Mouse (Mus musculus) layer of hippocampus, adult 2 months (tissue): Measurements from ENCODE around the gene Ube2e1. TPM values are rescaled to one million over a fixed set of nuclear protein-coding genes. Genes with fewer than 3 reads are reported as not detected.

Experiments
- DNase-seq, 2 experiments: peaks; one replicate each; pipeline ENCODE4 v3.0.0; 2022; ENCODE audit warnings: low spot score in 2 of 2
- H3K27ac ChIP-seq: fragments of 200-600 bp; 2 replicates; pipeline ENCODE4 v1.8.1; 2022
- H3K4me3 ChIP-seq: fragments of 200-600 bp; 2 replicates; pipeline ENCODE4 v1.8.1; 2022; ENCODE audit warnings: mild to moderate bottlenecking
- CTCF ChIP-seq: fragments of 200-600 bp; conservative IDR thresholded peaks from 2 replicates; pipeline ENCODE4 v1.8.1; 2022; ENCODE audit warnings: antibody characterized with exemption, mild to moderate bottlenecking, moderate library complexity
- total RNA-seq, 2 experiments: library from RNA; stranded (reverse); gene quantifications; 2 replicates each; pipeline ENCODE4 v1.2.3; 2021

Ube2e1 gene
- total RNA-seq, 2 experiments from 2014 or later = 114 to 115 TPM

- no peak for DNase-seq
- TF ChIP-seq CTCF = no peak
- Histone ChIP-seq H3K4me3 (no peak overlapping the region), H3K27ac (no peak overlapping the region)
Observed at GRCm38 (mm10) chr14:18352934-18353333, 21.3 kb upstream of the Ube2e1 start.

- Histone ChIP-seq H3K27ac (no peak overlapping the region), H3K4me3 (no peak overlapping the region)
- no peak for TF ChIP-seq CTCF
- DNase-seq = no peak
Observed at GRCm38 (mm10) chr14:18350680-18351079, 19.0 kb upstream of the Ube2e1 start.

GRCm38 (mm10) chr14:18349871-18350270, 18.2 kb upstream of the Ube2e1 start:
- TF ChIP-seq CTCF = no peak
- no peak for DNase-seq
- Histone ChIP-seq H3K4me3 (no peak overlapping the region), H3K27ac (no peak overlapping the region)

GRCm38 (mm10) chr14:18343589-18343988, 11.9 kb upstream of the Ube2e1 start:
- DNase-seq = no peak
- no peak for TF ChIP-seq CTCF
- Histone ChIP-seq H3K4me3 (no peak overlapping the region), H3K27ac (no peak overlapping the region)

GRCm38 (mm10) chr14:18342749-18343148, 11.1 kb upstream of the Ube2e1 start:
- DNase-seq = no peak
- TF ChIP-seq CTCF = no peak
- Histone ChIP-seq H3K27ac (no peak overlapping the region), H3K4me3 (no peak overlapping the region)

- no peak for DNase-seq
- Histone ChIP-seq H3K4me3 (no peak overlapping the region), H3K27ac (no peak overlapping the region)
- no peak for TF ChIP-seq CTCF
Observed at GRCm38 (mm10) chr14:18341088-18341487, 9.4 kb upstream of the Ube2e1 start.

- Histone ChIP-seq H3K27ac (no peak overlapping the region), H3K4me3 (no peak overlapping the region)
- DNase-seq = no peak
- TF ChIP-seq CTCF = no peak
Observed at GRCm38 (mm10) chr14:18336106-18336505, 4.4 kb upstream of the Ube2e1 start.

GRCm38 (mm10) chr14:18330789-18331692, 618 bp downstream of the Ube2e1 start:
- no peak for TF ChIP-seq CTCF
- DNase-seq = peak; percentile 17 to 18
- H3K27ac ChIP-seq = peak overlapping the region; percentile 83
- peak overlapping the region; percentile 65 for H3K4me3 ChIP-seq

- H3K4me3 ChIP-seq = peak overlapping the region; percentile 61
- H3K27ac ChIP-seq = peak overlapping the region; percentile 76
- peak; percentile 53 for TF ChIP-seq CTCF
- DNase-seq = peak in 1 of 2 experiments; percentile 26
Observed at GRCm38 (mm10) chr14:18326968-18327672, 4.5 kb downstream of the Ube2e1 start.

- DNase-seq = no peak
- Histone ChIP-seq H3K27ac (no peak overlapping the region), H3K4me3 (no peak overlapping the region)
- no peak for TF ChIP-seq CTCF
Observed at GRCm38 (mm10) chr14:18317457-18318411, 13.9 kb downstream of the Ube2e1 start.

GRCm38 (mm10) chr14:18304165-18304564, 27.5 kb downstream of the Ube2e1 start:
- peak overlapping the region; percentile 79; the same call in 1 of the 2 replicates for H3K27ac ChIP-seq
- no peak overlapping the region for H3K4me3 ChIP-seq
- DNase-seq = no peak
- TF ChIP-seq CTCF = no peak

GRCm38 (mm10) chr14:18303262-18303661, 28.4 kb downstream of the Ube2e1 start:
- DNase-seq = peak; percentile 39 to 69
- Histone ChIP-seq H3K4me3 (no peak overlapping the region), H3K27ac (peak overlapping the region; percentile 79)
- no peak for TF ChIP-seq CTCF
